Comparison of ENCODE assay signal across 19 mouse cellular contexts in genomic region chr8:111417222-111417621, GRCm38 (mm10). TPM values are rescaled to one million over a fixed set of nuclear protein-coding genes. Genes with fewer than 3 reads are reported as not detected.
"Had no signal": no experiment of that assay in that cellular context is flagged by ENCODE, and none has a peak within 500 bp of the region (broad histone marks: within the 10 kb centered on the region; RNA-seq: fewer than 3 reads in every experiment).

No protein-coding gene starts in this region.

- DNase-seq: retina, postnatal 1 day; right cerebral cortex, adult 18-20 months; right cerebral cortex, postnatal 14 days; right cerebral cortex, postnatal 25 days; right cerebral cortex, postnatal 4 days; spleen, adult 18-20 months; thymus, adult 18-20 months; thymus, adult 2 months; thymus, postnatal 14 days; thymus, postnatal 25 days; thymus, postnatal 36 days; thymus, postnatal 4 days had no signal

- H3K36me3 ChIP-seq: neural tube, embryonic 12.5 days; neural tube, embryonic 13.5 days; neural tube, embryonic 15.5 days; stomach, embryonic 15.5 days had no signal

- H3K4me1 ChIP-seq: neural tube, embryonic 12.5 days; neural tube, embryonic 13.5 days; neural tube, embryonic 15.5 days; stomach, embryonic 15.5 days had no signal

- H3K4me2 ChIP-seq: neural tube, embryonic 12.5 days; neural tube, embryonic 13.5 days; neural tube, embryonic 15.5 days; stomach, embryonic 15.5 days had no signal

- H3K9me3 ChIP-seq: neural tube, embryonic 12.5 days; neural tube, embryonic 13.5 days; neural tube, embryonic 15.5 days; stomach, embryonic 15.5 days had no signal

- H3K27me3 ChIP-seq: neural tube, embryonic 12.5 days; neural tube, embryonic 13.5 days; neural tube, embryonic 15.5 days; stomach, embryonic 15.5 days had no signal

- H3K27ac ChIP-seq: neural tube, embryonic 12.5 days; neural tube, embryonic 13.5 days; neural tube, embryonic 15.5 days; stomach, embryonic 15.5 days; stomach, postnatal 0 days had no signal

- H3K9ac ChIP-seq: neural tube, embryonic 12.5 days; neural tube, embryonic 13.5 days; neural tube, embryonic 15.5 days; stomach, embryonic 15.5 days had no signal

- H3K4me3 ChIP-seq: neural tube, embryonic 12.5 days; neural tube, embryonic 13.5 days; neural tube, embryonic 15.5 days; stomach, embryonic 15.5 days had no signal

RNA-seq across cellular contexts. Expression of gene Fa2h, which starts 23.6 kb away (rescaled TPM):
- total RNA-seq: neutrophil, adult 5-6 weeks had no signal
- polyA plus RNA-seq: neural tube, embryonic 11.5 days; neural tube, embryonic 12.5 days had no signal
